Comparison of ENCODE assay signal across 8 mouse cellular contexts in the genomic region with DNA sequence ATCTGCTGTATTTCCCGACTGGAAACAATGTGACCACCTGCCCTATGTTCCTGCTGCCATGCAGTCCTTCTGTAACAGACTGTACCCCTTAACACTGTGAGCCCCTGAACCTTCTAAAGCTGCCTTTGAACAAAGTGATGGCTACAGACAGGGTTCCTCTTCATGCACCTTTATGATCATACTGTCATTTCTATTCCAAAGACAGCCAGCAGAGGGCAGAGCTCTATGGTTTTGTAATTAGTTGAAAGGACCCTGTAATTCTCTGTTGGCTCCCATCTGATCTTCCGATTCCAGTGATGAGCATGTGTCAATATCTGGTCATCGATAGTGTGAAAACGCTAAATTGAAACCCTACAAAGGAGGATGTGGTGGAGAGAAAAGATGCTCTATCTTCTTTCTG.
A peak's percentile ranks its signal among the peaks of the same experiment; 100 is the strongest.
DNase-seq lines count a peak whose midpoint lies in the region; ATAC-seq and TF ChIP-seq lines count a peak whose summit lies in the region.
"Had no signal": no experiment of that assay in that cellular context is flagged by ENCODE, and none has a peak within 500 bp of the region (broad histone marks: within the 10 kb centered on the region; RNA-seq: fewer than 3 reads in every experiment).

No protein-coding gene starts in this region.

- no peaks in the 10 kb centered on the region for H3K27me3 ChIP-seq in hindbrain, embryonic 14.5 days (ENCODE audit: control insufficient read depth, insufficient read depth, low read length)
- no peaks in the 10 kb centered on the region for H3K27me3 ChIP-seq in hindbrain, embryonic 13.5 days
- no peaks in the 10 kb centered on the region for H3K27me3 ChIP-seq in thymus, adult 2 months (ENCODE audit: control insufficient read depth, insufficient read depth, low read length)
- peaks cover 6% of the 10 kb centered on the region; the same call in 1 of the 2 replicates for H3K27me3 ChIP-seq in forebrain, embryonic 12.5 days
- H3K27me3 ChIP-seq: heart, embryonic 15.5 days had no signal

- H3K4me2 ChIP-seq in hindbrain, embryonic 14.5 days (replicated peaks), result no peak overlapping the region
- H3K4me2 ChIP-seq in hindbrain, embryonic 13.5 days, result no peak overlapping the region
- H3K4me2 ChIP-seq in forebrain, embryonic 12.5 days, result no peak overlapping the region
- H3K4me2 ChIP-seq: heart, embryonic 15.5 days had no signal

- H3K36me3 ChIP-seq in hindbrain, embryonic 14.5 days (replicated peaks; ENCODE audit: control insufficient read depth, insufficient read depth), result no peaks in the 10 kb centered on the region
- no peaks in the 10 kb centered on the region for H3K36me3 ChIP-seq in hindbrain, embryonic 13.5 days
- H3K36me3 ChIP-seq in thymus, adult 2 months (ENCODE audit: control insufficient read depth, insufficient read depth, low read length), result no peaks in the 10 kb centered on the region
- no peaks in the 10 kb centered on the region for H3K36me3 ChIP-seq in forebrain, embryonic 12.5 days (replicated peaks)
- H3K36me3 ChIP-seq: heart, embryonic 15.5 days had no signal

- peaks cover 21% of the 10 kb centered on the region; the same call in 1 of the 2 replicates for H3K4me1 ChIP-seq in hindbrain, embryonic 14.5 days (replicated peaks; ENCODE audit: control insufficient read depth, insufficient read depth, low read length)
- peaks cover 51% of the 10 kb centered on the region for H3K4me1 ChIP-seq in hindbrain, embryonic 13.5 days (replicated peaks)
- no peaks in the 10 kb centered on the region for H3K4me1 ChIP-seq in thymus, adult 2 months (replicated peaks; ENCODE audit: control insufficient read depth, insufficient read depth, low read length)
- H3K4me1 ChIP-seq in forebrain, embryonic 12.5 days, result peaks cover 13% of the 10 kb centered on the region

- H3K9me3 ChIP-seq in hindbrain, embryonic 14.5 days (ENCODE audit: control insufficient read depth, low read length), result no peaks in the 10 kb centered on the region
- no peaks in the 10 kb centered on the region for H3K9me3 ChIP-seq in hindbrain, embryonic 13.5 days
- H3K9me3 ChIP-seq in forebrain, embryonic 12.5 days, result no peaks in the 10 kb centered on the region
- H3K9me3 ChIP-seq: heart, embryonic 15.5 days had no signal

- peak; percentile 71 for DNase-seq in hindbrain, embryonic 14.5 days (ENCODE audit: low spot score)
- peak; percentile 32 for DNase-seq in thymus, adult 2 months
- no peak for DNase-seq in thymus, adult 18-20 months
- DNase-seq in embryo, embryonic 10 days (ENCODE audit: low spot score), result peak; percentile 51
- peak; percentile 29 for DNase-seq in retina, adult 2 months (ENCODE audit: low read depth, low spot score)

- ATAC-seq in hindbrain, embryonic 14.5 days (ENCODE audit: low FRiP score), result no peak
- ATAC-seq in hindbrain, embryonic 13.5 days (ENCODE audit: low FRiP score), result no peak
- ATAC-seq in forebrain, embryonic 12.5 days (ENCODE audit: low FRiP score), result no peak

- H3K4me3 ChIP-seq in hindbrain, embryonic 14.5 days (replicated peaks; ENCODE audit: low read length), result no peak overlapping the region
- H3K4me3 ChIP-seq in hindbrain, embryonic 13.5 days, result no peak overlapping the region
- no peak overlapping the region for H3K4me3 ChIP-seq in thymus, adult 2 months (ENCODE audit: control insufficient read depth, insufficient read depth, low read length)
- H3K4me3 ChIP-seq in forebrain, embryonic 12.5 days (replicated peaks), result no peak overlapping the region
- H3K4me3 ChIP-seq: heart, embryonic 15.5 days had no signal

- no peak for TF ChIP-seq CTCF in thymus, adult 2 months (IDR thresholded peaks at IDR 0.05; ENCODE audit: borderline replicate concordance, control insufficient read depth, extremely low read depth, insufficient read depth, low read length, poor library complexity)

- WGBS in hindbrain, embryonic 14.5 days, result 57% methylated on average over 4 of the region's 4 CpGs
- WGBS in hindbrain, embryonic 13.5 days, result 66% methylated on average over 4 of the region's 4 CpGs
- 72% methylated on average over 4 of the region's 4 CpGs for WGBS in thymus, adult 2 months
- WGBS in forebrain, embryonic 12.5 days, result 75% methylated on average over 4 of the region's 4 CpGs

- no peak for TF ChIP-seq POLR2A in thymus, adult 2 months (IDR thresholded peaks at IDR 0.05; ENCODE audit: control insufficient read depth, extremely low read depth, insufficient read depth, low read length, poor library complexity)

- H3K9ac ChIP-seq in hindbrain, embryonic 14.5 days, result no peak overlapping the region
- no peak overlapping the region for H3K9ac ChIP-seq in hindbrain, embryonic 13.5 days
- H3K9ac ChIP-seq in forebrain, embryonic 12.5 days, result no peak overlapping the region
- H3K9ac ChIP-seq: heart, embryonic 15.5 days had no signal

- no peak overlapping the region for H3K27ac ChIP-seq in hindbrain, embryonic 14.5 days
- no peak overlapping the region for H3K27ac ChIP-seq in hindbrain, embryonic 13.5 days
- no peak overlapping the region for H3K27ac ChIP-seq in thymus, adult 2 months (ENCODE audit: control insufficient read depth, insufficient read depth, low read length)
- H3K27ac ChIP-seq in forebrain, embryonic 12.5 days, result no peak overlapping the region
- H3K27ac ChIP-seq: heart, embryonic 15.5 days had no signal

Comparison
In these comparisons a context has a peak if more than half of its experiments do, and no peak if none do; other contexts are left out.
1. DNase-seq: peak in hindbrain, embryonic 14.5 days (single experiment), thymus, adult 2 months (single experiment), embryo, embryonic 10 days (single experiment) and retina, adult 2 months (single experiment); none in thymus, adult 18-20 months (0 of 2).